8 mouse cellular contexts compared by ENCODE assay signal in genomic region chr4:114688973-114689371, GRCm38 (mm10).
DNase-seq lines count a peak whose midpoint lies in the region; ATAC-seq lines count a peak whose summit lies in the region.

No protein-coding gene starts in this region.

- no peak overlapping the region for H3K4me3 ChIP-seq in intestine, embryonic 14.5 days (ENCODE audit: low read depth, low read length)
- no peak overlapping the region for H3K4me3 ChIP-seq in intestine, embryonic 16.5 days (ENCODE audit: low read length)

- no peaks in the 10 kb centered on the region for H3K9me3 ChIP-seq in intestine, embryonic 14.5 days (ENCODE audit: control insufficient read depth, low read length)
- H3K9me3 ChIP-seq in intestine, embryonic 16.5 days (ENCODE audit: control insufficient read depth, low read length), result no peaks in the 10 kb centered on the region

- H3K27ac ChIP-seq in intestine, embryonic 14.5 days (ENCODE audit: low read depth), result no peak overlapping the region
- no peak overlapping the region for H3K27ac ChIP-seq in intestine, embryonic 16.5 days (ENCODE audit: low read length)

- 68% methylated on average over 6 of the region's 6 CpGs for WGBS in intestine, embryonic 14.5 days
- WGBS in intestine, embryonic 16.5 days, result 67% methylated on average over 6 of the region's 6 CpGs

- H3K27me3 ChIP-seq in intestine, embryonic 14.5 days (replicated peaks; ENCODE audit: control insufficient read depth, insufficient read depth, low read length), result peaks cover 21% of the 10 kb centered on the region; the same call in 1 of the 2 replicates
- no peaks in the 10 kb centered on the region for H3K27me3 ChIP-seq in intestine, embryonic 16.5 days (replicated peaks; ENCODE audit: control insufficient read depth, insufficient read depth, low read length)

- no peak for ATAC-seq in intestine, embryonic 14.5 days (replicated peaks; ENCODE audit: low FRiP score, low TSS enrichment, low read depth)
- ATAC-seq in intestine, embryonic 16.5 days, result no peak
- peak; percentile 66 for ATAC-seq in megakaryocyte, adult 5-6 weeks (ENCODE audit: poor library complexity, severe bottlenecking)

- no peaks in the 10 kb centered on the region for H3K4me1 ChIP-seq in intestine, embryonic 14.5 days (replicated peaks; ENCODE audit: control insufficient read depth, insufficient read depth, low read length)
- H3K4me1 ChIP-seq in intestine, embryonic 16.5 days (ENCODE audit: control insufficient read depth, insufficient read depth, low read length), result peaks cover 4% of the 10 kb centered on the region; the same call in 1 of the 2 replicates

- no peaks in the 10 kb centered on the region for H3K36me3 ChIP-seq in intestine, embryonic 14.5 days (ENCODE audit: control insufficient read depth, insufficient read depth, low read length)
- H3K36me3 ChIP-seq in intestine, embryonic 16.5 days (ENCODE audit: control insufficient read depth, insufficient read depth, low read length), result no peaks in the 10 kb centered on the region

- peak overlapping the region; percentile 20; the same call in 1 of the 2 replicates for H3K4me2 ChIP-seq in intestine, embryonic 14.5 days (ENCODE audit: low read length)
- no peak overlapping the region for H3K4me2 ChIP-seq in intestine, embryonic 16.5 days (ENCODE audit: low read depth, low read length)

- no peak overlapping the region for H3K9ac ChIP-seq in intestine, embryonic 14.5 days (ENCODE audit: low read length)
- no peak overlapping the region for H3K9ac ChIP-seq in intestine, embryonic 16.5 days (ENCODE audit: low read depth, low read length)

- DNase-seq in intestine, embryonic 14.5 days (ENCODE audit: low spot score), result no peak
- peak; percentile 68 to 69 for DNase-seq in B cell, adult 2 months
- peak; percentile 70 for DNase-seq in R1 (ENCODE audit: low read depth, low spot score)
- no peak for DNase-seq in cerebellum, postnatal 25 days
- no peak for DNase-seq in right cerebral cortex, postnatal 10 days (ENCODE audit: low spot score in 2 of 2)
- no peak for DNase-seq in cerebellum, adult 8-10 months

Comparison
In these comparisons a context has a peak if more than half of its experiments do, and no peak if none do; other contexts are left out.
1. DNase-seq: peak in B cell, adult 2 months (2 of 2) and R1 (single experiment); none in intestine, embryonic 14.5 days (single experiment), cerebellum, postnatal 25 days (0 of 2), right cerebral cortex, postnatal 10 days (0 of 2) and cerebellum, adult 8-10 months (single experiment).